Mouse (Mus musculus) kidney, adult 9 months (tissue): ENCODE measurements around the gene Mreg.

ENCODE experiments used
- DNase-seq: peaks from one replicate; pipeline ENCODE4 v3.0.0; 2022

The Mreg gene

DNA sequence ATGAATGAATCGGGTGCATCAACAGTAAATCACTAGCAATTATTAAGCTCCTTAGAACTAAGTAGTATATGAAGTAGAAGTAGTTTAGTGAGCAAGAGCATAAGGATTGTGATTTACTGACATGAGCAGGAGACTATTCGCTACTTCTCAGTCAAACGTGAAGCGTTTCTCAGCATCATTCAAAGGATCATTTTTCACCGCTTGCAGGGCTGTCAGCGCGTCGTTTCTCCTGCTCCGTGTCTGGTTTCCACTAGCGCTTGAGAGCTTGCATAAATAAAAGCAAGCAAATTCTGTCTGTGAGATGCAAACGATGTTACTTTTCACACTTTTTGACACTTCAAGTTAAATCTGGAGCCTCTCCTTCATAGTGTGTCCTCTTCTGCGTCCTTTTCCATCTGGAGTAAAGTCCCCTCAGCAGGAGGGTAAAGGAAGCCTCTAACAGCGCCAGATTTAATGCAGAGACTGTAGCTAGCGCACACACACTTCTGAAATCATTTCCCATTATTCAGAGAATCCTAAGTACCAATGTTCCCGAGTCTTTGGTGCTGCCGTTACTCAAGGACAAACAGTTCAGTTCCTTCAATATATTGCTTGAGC, 23.9 kb downstream of the Mreg start:
- no peak for DNase-seq

DNA sequence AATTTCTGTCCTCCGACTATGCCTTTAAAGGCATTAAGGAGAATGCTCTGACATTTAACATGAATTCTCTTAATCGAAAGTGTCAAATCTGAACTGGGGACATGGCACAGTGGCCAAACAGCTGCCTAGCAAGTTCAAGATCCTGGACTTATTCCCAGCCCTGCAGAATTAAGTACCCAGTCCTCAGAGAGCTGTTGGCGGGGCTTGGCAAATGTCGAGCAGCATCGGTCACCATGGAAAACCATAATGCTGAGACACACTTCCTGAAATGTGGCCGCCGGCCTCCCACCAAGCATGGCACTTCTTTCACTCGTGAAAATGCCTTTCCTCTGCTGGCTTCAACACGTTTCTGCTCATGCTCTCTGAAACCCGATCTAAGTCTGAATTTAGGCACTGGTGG, 24.6 kb downstream of the Mreg start:
- DNase-seq = no peak

DNA sequence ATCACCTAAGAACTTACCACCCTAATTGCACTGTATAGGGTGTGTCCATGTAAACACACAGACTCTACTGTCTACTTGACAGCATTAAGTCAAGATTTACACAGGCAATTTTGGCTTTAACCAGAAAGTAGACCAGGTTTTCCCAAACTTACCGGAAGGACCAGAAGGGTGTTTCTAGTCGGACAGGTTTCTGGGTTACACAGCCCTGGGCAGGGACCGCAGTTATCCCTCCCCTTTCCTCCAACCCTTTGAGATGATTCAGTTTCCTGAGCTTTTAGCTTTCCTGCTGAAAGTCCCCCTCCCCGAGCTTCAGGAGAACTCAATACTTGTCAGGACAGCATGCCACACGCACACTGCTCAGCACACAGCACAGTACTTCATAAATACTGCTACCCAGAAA, 26.0 kb downstream of the Mreg start:
- no peak for DNase-seq

DNA sequence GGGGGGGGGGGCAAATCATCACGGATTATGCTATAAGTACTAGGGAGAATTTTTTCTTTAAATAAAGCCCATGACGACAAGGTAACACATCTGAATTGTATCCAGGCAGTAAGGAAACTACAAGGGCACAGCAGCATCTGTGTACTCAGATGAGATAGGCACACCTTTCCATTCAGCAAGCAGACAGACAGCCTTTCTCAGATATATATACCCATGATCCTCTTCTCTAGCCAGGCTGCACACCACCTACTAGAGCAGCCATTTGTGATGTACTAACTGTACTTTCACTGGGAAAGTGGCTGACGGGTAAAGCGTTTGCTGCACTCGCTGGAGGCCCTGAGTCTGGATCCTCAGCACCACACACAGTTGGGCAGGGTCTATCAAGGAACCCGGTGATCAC, 28.6 kb downstream of the Mreg start:
- no peak for DNase-seq

DNA sequence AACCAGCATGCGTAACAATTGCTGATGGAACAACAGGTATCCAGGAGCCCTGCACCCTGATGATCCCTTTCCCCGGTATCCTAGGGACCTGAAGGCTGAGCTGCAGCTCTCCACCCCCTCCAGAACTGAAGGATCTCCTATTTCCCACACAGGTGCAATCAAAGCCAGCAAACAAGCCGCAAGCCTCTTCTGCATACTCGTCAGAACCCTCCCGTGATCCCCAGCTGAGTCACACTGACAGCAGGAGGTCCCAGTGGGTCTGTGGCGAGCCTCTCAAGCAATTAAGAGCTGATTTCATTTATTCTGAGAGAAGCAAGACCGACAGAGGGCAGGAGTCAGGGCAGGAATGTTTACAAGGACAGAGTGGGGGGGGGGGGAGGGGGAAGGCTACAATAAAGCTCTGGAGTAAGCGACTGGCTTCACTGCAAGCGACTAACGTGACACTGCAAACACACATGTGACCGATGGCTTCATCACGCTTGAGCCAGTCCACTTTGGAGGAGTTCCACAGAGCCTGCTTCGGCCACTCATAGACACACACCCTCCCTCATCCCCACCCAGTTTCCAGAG, 29.1 kb downstream of the Mreg start:
- peak; percentile 18 for DNase-seq

DNA sequence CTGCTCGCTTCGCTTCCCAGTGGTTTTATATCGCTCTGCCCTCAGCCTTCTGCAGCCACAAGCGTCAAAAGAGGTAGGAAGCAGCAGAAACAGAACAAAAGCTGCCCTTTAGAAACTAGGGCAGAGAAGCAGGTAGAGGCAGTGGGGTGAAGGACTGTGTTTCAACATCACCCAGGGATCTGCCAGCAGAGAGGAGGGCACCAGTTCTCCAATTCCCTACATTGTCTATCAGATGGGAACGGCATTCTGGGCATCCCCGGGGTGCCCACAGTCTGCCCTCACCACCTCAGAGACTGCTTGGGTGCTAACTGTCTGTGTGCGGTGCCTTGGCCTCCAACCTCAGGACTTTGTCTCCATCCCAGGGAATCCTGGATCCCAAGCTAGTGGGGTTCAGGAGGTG, 32.2 kb downstream of the Mreg start:
- DNase-seq = no peak

GRCm38 (mm10) chr1:72176239-72176638, 35.9 kb downstream of the Mreg start:
- DNase-seq = no peak

GRCm38 (mm10) chr1:72174183-72174582, 37.9 kb downstream of the Mreg start:
- DNase-seq = no peak

DNA sequence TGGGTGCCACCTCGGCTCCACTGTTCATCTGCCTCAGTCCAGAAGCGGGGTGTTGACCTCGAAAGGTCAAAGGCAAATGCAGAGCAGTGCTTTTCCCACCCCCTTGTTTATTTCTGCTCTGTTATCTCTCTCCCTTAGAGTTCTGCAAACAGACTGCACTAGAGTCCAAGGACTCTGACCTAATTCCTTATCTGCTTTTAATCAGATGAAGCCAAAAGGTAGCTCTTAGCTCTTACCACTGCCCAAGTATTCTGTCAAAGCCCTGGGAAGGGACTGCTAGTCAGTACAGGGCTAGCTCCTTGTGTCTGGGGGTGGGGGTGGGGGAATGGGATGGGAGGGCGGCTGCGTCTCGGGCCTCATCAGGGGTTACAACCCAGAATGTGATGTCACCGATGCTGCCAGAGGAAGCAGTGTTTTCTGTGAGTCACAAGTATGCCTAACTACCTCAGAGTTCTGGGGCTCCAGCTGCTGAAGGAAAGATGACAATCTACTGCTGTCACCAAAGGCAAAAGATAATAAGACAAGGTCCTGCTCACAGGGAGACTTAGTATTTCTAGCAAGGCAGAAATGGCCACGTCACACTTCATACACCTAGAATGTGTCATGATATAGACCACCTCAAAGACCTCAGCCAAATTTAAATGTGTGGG, 38.6 kb downstream of the Mreg start:
- DNase-seq = no peak

GRCm38 (mm10) chr1:72172788-72173187, 39.3 kb downstream of the Mreg start:
- no peak for DNase-seq

- DNase-seq = no peak
Observed at GRCm38 (mm10) chr1:72171001-72171860, 40.9 kb downstream of the Mreg start.

- no peak for DNase-seq
Observed at GRCm38 (mm10) chr1:72167024-72167423, 45.1 kb downstream of the Mreg start.

- DNase-seq = no peak
Observed at GRCm38 (mm10) chr1:72166468-72166814, 45.7 kb downstream of the Mreg start.

DNA sequence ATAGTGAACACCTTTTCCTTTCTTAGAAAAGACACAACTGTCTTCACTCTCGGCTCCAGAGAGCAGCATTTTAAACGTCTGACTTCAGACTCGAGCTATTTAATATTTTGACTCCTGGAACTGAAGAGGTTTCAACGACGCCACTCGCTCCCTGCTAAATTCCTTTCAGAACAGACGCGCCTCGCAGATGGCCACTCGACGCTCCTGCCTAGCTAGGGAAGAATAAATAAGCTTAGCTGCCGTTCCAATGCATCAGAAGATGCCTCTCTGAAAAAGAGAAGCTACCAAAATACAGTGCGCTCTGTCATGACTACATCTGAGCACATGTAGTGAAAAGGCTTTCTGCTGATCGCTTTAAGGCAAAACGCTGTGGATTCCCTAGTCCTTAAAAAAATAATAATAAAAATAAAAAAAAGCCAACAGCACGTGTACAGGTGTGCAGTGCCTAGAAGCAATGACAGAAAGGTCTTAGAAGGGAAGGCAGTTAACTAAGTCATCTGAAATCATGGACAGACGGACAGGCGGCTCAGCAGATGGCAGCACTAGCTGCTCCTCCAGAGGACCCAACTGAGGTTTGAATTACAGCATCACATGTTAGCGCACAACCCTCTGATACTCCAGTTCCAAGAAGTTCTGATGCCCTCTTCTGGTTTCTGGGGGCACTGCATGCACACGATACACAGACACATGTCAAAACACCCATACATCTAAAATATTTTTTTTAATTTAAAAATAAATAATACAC, 46.2 kb downstream of the Mreg start:
- no peak for DNase-seq

- no peak for DNase-seq
Observed at GRCm38 (mm10) chr1:72160321-72160720, 51.8 kb downstream of the Mreg start.

GRCm38 (mm10) chr1:72145041-72145440, 67.1 kb downstream of the Mreg start:
- DNase-seq = no peak

- no peak for DNase-seq
Observed at GRCm38 (mm10) chr1:72144426-72144825, 67.7 kb downstream of the Mreg start.

- peak; percentile 35 for DNase-seq
Observed at GRCm38 (mm10) chr1:72141893-72142480, 70.1 kb downstream of the Mreg start.

GRCm38 (mm10) chr1:72136101-72136500, 76.0 kb downstream of the Mreg start:
- no peak for DNase-seq

DNA sequence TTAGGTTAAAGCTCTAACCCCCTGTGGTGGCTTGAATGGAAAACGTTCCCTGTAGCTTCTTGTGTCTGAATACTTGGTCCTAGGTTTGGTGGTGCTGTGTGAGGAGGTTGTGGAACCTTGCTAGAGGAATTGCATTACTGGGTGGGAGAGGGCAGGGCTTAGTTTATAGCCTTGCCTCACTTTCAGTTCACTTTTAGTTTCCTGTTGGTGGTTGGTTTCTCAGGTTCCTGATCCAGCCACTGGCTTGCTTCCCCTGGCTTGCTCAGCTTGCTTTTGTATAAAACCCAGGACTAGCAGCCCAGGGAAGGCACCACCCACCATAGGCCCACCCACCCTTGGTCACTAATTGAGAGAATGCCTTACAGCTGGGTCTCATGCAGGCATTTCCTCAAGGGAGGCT, 77.6 kb downstream of the Mreg start:
- DNase-seq = no peak

DNA sequence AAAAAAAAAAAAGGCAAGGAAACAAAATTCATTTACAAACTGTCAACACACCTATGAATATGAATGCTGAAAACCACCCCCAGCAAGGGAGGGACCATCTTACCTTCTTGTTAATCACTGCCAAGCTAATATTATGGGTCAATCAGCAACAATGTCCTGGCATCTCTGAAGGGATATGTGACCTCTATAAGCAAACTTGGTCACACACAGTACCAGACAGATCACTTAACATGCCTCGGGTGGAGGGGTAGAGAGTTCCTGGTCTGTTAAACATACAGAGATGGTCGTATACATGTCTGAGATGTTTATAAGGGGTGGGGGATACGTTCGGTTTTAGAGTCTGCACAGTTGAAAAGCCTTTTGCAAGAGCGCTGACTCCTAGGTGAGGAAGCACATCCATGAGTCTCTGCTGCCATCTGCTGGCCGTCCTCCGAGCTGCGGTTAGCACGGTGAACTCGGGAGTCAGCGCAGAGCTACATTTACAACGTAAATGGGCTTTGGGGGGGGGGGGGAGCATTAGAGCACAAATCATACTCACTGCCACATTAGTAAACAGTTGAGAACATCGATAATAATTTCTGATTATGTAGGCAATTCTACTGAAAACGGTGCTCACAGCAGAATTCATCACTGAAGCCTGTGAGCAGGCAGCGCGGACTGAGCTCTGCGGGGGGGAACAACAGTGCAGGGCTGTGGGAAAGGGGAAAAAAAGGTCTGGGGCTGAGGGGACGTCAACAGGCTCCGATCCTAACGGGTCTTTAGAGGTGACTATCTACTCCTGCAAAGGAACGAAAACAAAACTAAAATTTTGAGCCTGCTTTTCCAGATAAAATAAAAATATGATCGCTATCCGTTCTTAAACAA, 88.4 kb downstream of the Mreg start:
- DNase-seq = peak; percentile 80
